Mouse (Mus musculus): Measurements from ENCODE around the gene Slc29a2. TPM values are rescaled to one million over a fixed set of nuclear protein-coding genes. Genes with fewer than 3 reads are reported as not detected.

The Slc29a2 gene
- total RNA-seq, 4 experiments from 2014 or later: 8.8 to 11.9 (median 10.6) TPM

Other genes with a start within 250 kb of the Slc29a2 start
- gene Rbm4, start 230.0 kb upstream of the Slc29a2 start, total RNA-seq (2022): 10 to 100 TPM; 38.2 to 44.5 (median 43.4) TPM
- gene Gm21992, start 212.2 kb upstream of the Slc29a2 start, total RNA-seq (2022): 10 to 100 TPM; 10.8 to 23.0 (median 16.2) TPM
- gene Rbm14, start 212.2 kb upstream of the Slc29a2 start, total RNA-seq (2022): 10 to 100 TPM; 16.4 to 23.3 (median 17.3) TPM
- gene Ccs, start 184.5 kb upstream of the Slc29a2 start, total RNA-seq (2022): 10 to 100 TPM; 22.2 to 32.1 (median 28.6) TPM
- under 1 TPM in 2 of 4 experiments, not detected in 2; 0.09 to 0.14 TPM for gene Ccdc87, start 184.5 kb upstream of the Slc29a2 start, total RNA-seq (2022)
- 10 to 100 TPM; 77.7 to 86.2 (median 81.6) TPM for gene Ctsf, start 168.7 kb upstream of the Slc29a2 start, total RNA-seq (2022)
- gene Actn3, start 146.0 kb upstream of the Slc29a2 start, total RNA-seq (2022): 1 to 10 TPM; 2.0 to 4.3 (median 2.6) TPM
- 1 to 10 TPM; 2.8 to 4.2 (median 3.4) TPM for gene Zdhhc24, start 145.2 kb upstream of the Slc29a2 start, total RNA-seq (2022)
- gene Bbs1, start 117.2 kb upstream of the Slc29a2 start, total RNA-seq (2022): 1 to 10 TPM; 2.6 to 3.2 (median 2.9) TPM
- gene Dpp3, start 95.6 kb upstream of the Slc29a2 start, total RNA-seq (2022): 10 to 100 TPM; 17.0 to 20.0 (median 18.3) TPM
- 1 to 10 TPM; 3.8 to 7.6 (median 5.2) TPM for gene Peli3, start 80.7 kb upstream of the Slc29a2 start, total RNA-seq (2022)
- 10 to 100 TPM; 62.8 to 74.0 (median 69.9) TPM for gene Mrpl11, start 61.7 kb upstream of the Slc29a2 start, total RNA-seq (2022)
- under 1 TPM in 1 of 4 experiments, not detected in 3; 0.08 TPM for gene Npas4, start 33.5 kb upstream of the Slc29a2 start, total RNA-seq (2022)
- 10 to 100 TPM; 45.0 to 47.2 (median 45.6) TPM for gene B4gat1, start 15.0 kb downstream of the Slc29a2 start, total RNA-seq (2022)
- gene AC124502.3, start 15.0 kb downstream of the Slc29a2 start, total RNA-seq (2022): 1 to 10 TPM; 2.4 to 3.4 (median 2.6) TPM
- 10 to 100 TPM; 13.0 to 17.6 (median 15.6) TPM for gene Brms1, start 17.5 kb downstream of the Slc29a2 start, total RNA-seq (2022)
- 1 to 10 TPM in 3 of 4 experiments, under 1 TPM in 1; 0.79 to 2.6 (median 2.0) TPM for gene Rin1, start 26.6 kb downstream of the Slc29a2 start, total RNA-seq (2022)
- gene Cd248, start 44.2 kb downstream of the Slc29a2 start, total RNA-seq (2022): 1 to 10 TPM; 6.8 to 9.3 (median 8.7) TPM
- gene Tmem151a, start 61.7 kb downstream of the Slc29a2 start, total RNA-seq (2022): 1 to 10 TPM; 2.1 to 3.9 (median 3.2) TPM
- 100 to 1,000 TPM; 104 to 113 (median 111) TPM for gene Yif1a, start 64.7 kb downstream of the Slc29a2 start, total RNA-seq (2022)
- gene Cnih2, start 74.7 kb downstream of the Slc29a2 start, total RNA-seq (2022): under 1 TPM in 2 of 4 experiments, not detected in 2; 0.19 to 0.27 TPM
- 100 to 1,000 TPM; 185 to 214 (median 210) TPM for gene Rab1b, start 83.2 kb downstream of the Slc29a2 start, total RNA-seq (2022)
- 10 to 100 TPM; 52.1 to 60.3 (median 58.6) TPM for gene Klc2, start 94.7 kb downstream of the Slc29a2 start, total RNA-seq (2022)
- 10 to 100 TPM; 18.6 to 21.9 (median 20.8) TPM for gene Pacs1, start 249.3 kb downstream of the Slc29a2 start, total RNA-seq (2022)

Data from heart, adult 8-10 months (tissue).